Mouse (Mus musculus): ENCODE results near the gene Spin2-ps6. TPM values are rescaled to one million over a fixed set of nuclear protein-coding genes. Genes with fewer than 3 reads are reported as not detected.

Gene Spin2-ps6
- not detected in 4 replicates for total RNA-seq (2023)

GRCm38 (mm10) chrX:33234569-33234968 is at the start of gene Spin2-ps6:
Gene Spin2-ps6 (plus strand): TSS chrX:33234869.

Other genes starting within 250 kb of the Spin2-ps6 start
- not detected in 4 replicates for gene Btbd35f12, start 78.5 kb downstream of the Spin2-ps6 start, total RNA-seq (2023)

Data from B cell, adult 62 days (primary cell).